Mouse (Mus musculus): ENCODE results near the gene Spic. TPM values are rescaled to one million over a fixed set of nuclear protein-coding genes. Genes with fewer than 3 reads are reported as not detected.
"Not testable (repeated sequence)": the region's sequence is repeated elsewhere in the genome, so short reads cannot be mapped to it uniquely, and the experiment has no call there.

Gene Spic
- polyA plus RNA-seq, 1 experiment from 2014 or later: 0.20 TPM

DNA sequence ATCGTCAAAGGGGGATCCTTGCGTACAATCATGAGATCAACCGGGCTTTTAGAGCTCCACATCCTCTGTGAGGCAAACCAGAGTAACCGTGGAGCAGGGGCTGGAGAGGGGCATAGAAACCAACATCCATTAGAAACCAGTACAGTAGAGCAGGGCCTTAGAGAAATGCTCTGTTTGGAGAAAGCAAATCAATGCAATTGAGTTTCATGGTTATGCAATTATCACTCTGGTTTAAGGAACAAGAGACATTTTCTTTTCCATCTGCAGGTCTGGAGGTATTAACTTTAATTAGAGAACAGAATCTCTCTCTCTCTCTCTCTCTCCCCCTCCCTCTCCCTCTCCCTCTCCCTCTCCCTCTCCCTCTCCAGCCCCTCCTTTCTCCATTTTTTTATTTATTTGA is 29.9 kb upstream of the Spic start:
- no peaks in the 10 kb centered on the region for H3K27me3 ChIP-seq
- no peak overlapping the region for H3K4me3 ChIP-seq (replicated peaks)
- ATAC-seq (ENCODE audit: insufficient number of reproducible peaks, low FRiP score, low TSS enrichment, low read depth): no peak
- no peaks in the 10 kb centered on the region for H3K4me1 ChIP-seq
- 78% methylated on average over 4 of the region's 4 CpGs for WGBS
- H3K9ac ChIP-seq: no peak overlapping the region
- H3K4me2 ChIP-seq (replicated peaks): no peak overlapping the region
- H3K27ac ChIP-seq (replicated peaks): no peak overlapping the region
- H3K36me3 ChIP-seq: no peaks in the 10 kb centered on the region
- H3K9me3 ChIP-seq (replicated peaks): no peaks in the 10 kb centered on the region

DNA sequence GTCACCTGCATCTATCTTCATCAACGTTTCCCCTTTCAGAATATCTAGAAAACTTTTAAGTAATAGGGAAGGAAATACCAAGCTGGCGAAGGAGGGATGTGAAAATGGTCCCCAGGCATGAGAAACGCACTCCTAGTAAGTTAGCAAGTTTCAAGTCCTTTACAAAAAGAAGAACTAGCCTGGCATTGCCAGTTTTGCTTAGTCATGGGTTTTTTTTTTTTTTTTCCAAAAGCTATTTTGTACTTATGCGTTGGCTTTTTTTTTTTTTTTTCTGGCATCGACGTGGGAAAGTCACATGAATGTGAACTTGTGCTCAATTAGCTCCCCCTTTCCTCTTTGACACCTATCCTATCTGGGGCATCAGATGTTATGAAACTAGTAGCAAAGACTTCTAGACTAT is 27.5 kb upstream of the Spic start:
- no peaks in the 10 kb centered on the region for H3K36me3 ChIP-seq
- no peak overlapping the region for H3K27ac ChIP-seq (replicated peaks)
- no peaks in the 10 kb centered on the region for H3K4me1 ChIP-seq
- H3K27me3 ChIP-seq: no peaks in the 10 kb centered on the region
- WGBS: 74% methylated on average over 6 of the region's 6 CpGs
- no peak overlapping the region for H3K4me2 ChIP-seq (replicated peaks)
- no peak for ATAC-seq (ENCODE audit: insufficient number of reproducible peaks, low FRiP score, low TSS enrichment, low read depth)
- H3K9ac ChIP-seq: no peak overlapping the region
- no peaks in the 10 kb centered on the region for H3K9me3 ChIP-seq (replicated peaks)
- no peak overlapping the region for H3K4me3 ChIP-seq (replicated peaks)

- Histone ChIP-seq H3K9me3 (replicated peaks) (no peaks in the 10 kb centered on the region), H3K27me3 (no peaks in the 10 kb centered on the region), H3K4me3 (replicated peaks) (no peak overlapping the region), H3K4me1 (no peaks in the 10 kb centered on the region), H3K36me3 (no peaks in the 10 kb centered on the region), H3K4me2 (replicated peaks) (no peak overlapping the region), H3K27ac (replicated peaks) (no peak overlapping the region), H3K9ac (no peak overlapping the region)
- 63% methylated on average over 10 of the region's 10 CpGs for WGBS
- ATAC-seq (ENCODE audit: insufficient number of reproducible peaks, low FRiP score, low TSS enrichment, low read depth): no peak
Measured at GRCm38 (mm10) chr10:88708671-88709523, 24.1 kb upstream of the Spic start.

GRCm38 (mm10) chr10:88700938-88701337 is 16.1 kb upstream of the Spic start:
- 75% methylated on average over 6 of the region's 6 CpGs for WGBS
- H3K9me3 ChIP-seq (replicated peaks): no peaks in the 10 kb centered on the region
- ATAC-seq (ENCODE audit: insufficient number of reproducible peaks, low FRiP score, low TSS enrichment, low read depth): no peak
- no peak overlapping the region for H3K4me3 ChIP-seq (replicated peaks)
- no peak overlapping the region for H3K27ac ChIP-seq (replicated peaks)
- no peaks in the 10 kb centered on the region for H3K36me3 ChIP-seq
- H3K4me2 ChIP-seq (replicated peaks): no peak overlapping the region
- no peaks in the 10 kb centered on the region for H3K27me3 ChIP-seq
- H3K9ac ChIP-seq: no peak overlapping the region
- no peaks in the 10 kb centered on the region for H3K4me1 ChIP-seq

- H3K4me3 ChIP-seq (replicated peaks): no peak overlapping the region
- no peak overlapping the region for H3K9ac ChIP-seq
- no peaks in the 10 kb centered on the region for H3K27me3 ChIP-seq
- H3K36me3 ChIP-seq: no peaks in the 10 kb centered on the region
- H3K4me2 ChIP-seq (replicated peaks): no peak overlapping the region
- H3K4me1 ChIP-seq: no peaks in the 10 kb centered on the region
- H3K9me3 ChIP-seq (replicated peaks): no peaks in the 10 kb centered on the region
- 79% methylated on average over 4 of the region's 4 CpGs for WGBS
- H3K27ac ChIP-seq (replicated peaks): no peak overlapping the region
- ATAC-seq (ENCODE audit: insufficient number of reproducible peaks, low FRiP score, low TSS enrichment, low read depth): no peak
Measured at GRCm38 (mm10) chr10:88682904-88683563, 1.8 kb downstream of the Spic start.

DNA sequence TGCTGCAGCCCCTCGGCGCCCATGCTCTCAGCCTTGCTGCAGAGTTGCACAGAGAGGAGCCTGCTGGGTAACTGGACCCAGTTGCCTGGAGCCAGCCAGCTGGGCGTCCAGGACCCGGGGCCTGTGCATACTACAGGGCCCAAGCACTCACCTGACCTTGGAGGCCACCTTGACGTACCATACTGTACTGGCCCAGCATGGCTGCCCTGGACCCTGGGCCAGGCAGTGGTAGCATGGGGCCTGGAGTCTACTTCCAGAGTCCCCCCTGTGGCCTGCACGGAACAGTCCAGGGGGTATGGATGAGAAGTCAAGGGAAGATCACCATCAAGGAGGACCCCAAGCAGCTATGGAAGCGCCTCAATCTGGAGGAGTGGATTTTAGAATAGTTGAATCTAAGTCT is 12.0 kb downstream of the Spic start:
- ATAC-seq (ENCODE audit: insufficient number of reproducible peaks, low FRiP score, low TSS enrichment, low read depth): no peak
- 83% methylated on average over 7 of the region's 7 CpGs for WGBS

DNA sequence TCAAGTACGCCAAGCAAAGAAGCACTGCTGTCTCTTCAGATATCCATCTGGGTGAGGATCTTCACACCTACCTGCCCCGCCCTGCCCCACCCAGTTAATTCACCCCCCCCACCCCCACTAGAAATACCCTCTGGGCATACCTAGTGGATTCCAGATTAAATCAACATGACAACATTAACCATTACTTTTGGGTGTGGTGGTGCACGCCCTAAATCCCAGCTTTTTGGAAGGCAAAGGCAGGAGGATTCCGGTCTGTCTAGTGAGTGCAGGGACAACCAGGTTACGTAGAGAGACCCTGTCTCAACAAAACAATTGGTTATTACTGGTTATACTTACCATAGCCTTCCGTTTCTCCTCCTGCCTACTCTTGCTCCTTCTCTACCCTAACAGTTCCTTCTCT is 12.7 kb downstream of the Spic start:
- H3K9me3 ChIP-seq (replicated peaks): no peaks in the 10 kb centered on the region
- no peak overlapping the region for H3K4me3 ChIP-seq (replicated peaks)
- no peak for ATAC-seq (ENCODE audit: insufficient number of reproducible peaks, low FRiP score, low TSS enrichment, low read depth)
- H3K4me2 ChIP-seq (replicated peaks): no peak overlapping the region
- no peaks in the 10 kb centered on the region for H3K36me3 ChIP-seq
- H3K9ac ChIP-seq: no peak overlapping the region
- H3K27me3 ChIP-seq: no peaks in the 10 kb centered on the region
- H3K4me1 ChIP-seq: no peaks in the 10 kb centered on the region
- H3K27ac ChIP-seq (replicated peaks): no peak overlapping the region
- 81% methylated on average over 6 of the region's 6 CpGs for WGBS

More for the DNA sequence above, 12.0 kb downstream of the Spic start:
- H3K4me3 ChIP-seq (replicated peaks): no peak overlapping the region
- no peak overlapping the region for H3K9ac ChIP-seq
- no peaks in the 10 kb centered on the region for H3K4me1 ChIP-seq
- H3K36me3 ChIP-seq: no peaks in the 10 kb centered on the region
- H3K9me3 ChIP-seq (replicated peaks): no peaks in the 10 kb centered on the region
- H3K27ac ChIP-seq (replicated peaks): no peak overlapping the region
- no peak overlapping the region for H3K4me2 ChIP-seq (replicated peaks)
- H3K27me3 ChIP-seq: no peaks in the 10 kb centered on the region

DNA sequence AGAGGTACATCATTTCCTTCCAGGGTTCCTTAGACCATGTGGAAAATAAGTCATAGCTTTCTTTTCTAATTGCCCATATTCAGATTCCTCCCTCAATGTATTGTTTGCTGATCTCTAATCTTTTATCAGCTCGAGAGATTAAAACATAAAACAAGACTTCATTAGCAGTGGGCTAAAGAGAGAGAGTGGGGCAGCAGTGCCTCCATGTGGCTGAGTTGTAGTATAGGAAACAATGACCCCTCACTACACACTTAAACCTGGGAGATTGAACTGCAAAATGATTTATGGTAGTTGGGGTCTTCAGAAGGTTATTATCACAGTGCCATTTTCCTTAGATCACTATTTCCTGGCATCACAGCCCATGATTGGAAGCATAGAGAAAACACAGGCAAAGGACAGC is 15.1 kb downstream of the Spic start:
- H3K4me2 ChIP-seq (replicated peaks): no peak overlapping the region
- no peak overlapping the region for H3K9ac ChIP-seq
- no peak for ATAC-seq (ENCODE audit: insufficient number of reproducible peaks, low FRiP score, low TSS enrichment, low read depth)
- no peaks in the 10 kb centered on the region for H3K27me3 ChIP-seq
- no peaks in the 10 kb centered on the region for H3K36me3 ChIP-seq
- no peak overlapping the region for H3K4me3 ChIP-seq (replicated peaks)
- H3K9me3 ChIP-seq (replicated peaks): no peaks in the 10 kb centered on the region
- 16% methylated on average over 1 of the region's 1 CpGs for WGBS
- no peaks in the 10 kb centered on the region for H3K4me1 ChIP-seq
- no peak overlapping the region for H3K27ac ChIP-seq (replicated peaks)

DNA sequence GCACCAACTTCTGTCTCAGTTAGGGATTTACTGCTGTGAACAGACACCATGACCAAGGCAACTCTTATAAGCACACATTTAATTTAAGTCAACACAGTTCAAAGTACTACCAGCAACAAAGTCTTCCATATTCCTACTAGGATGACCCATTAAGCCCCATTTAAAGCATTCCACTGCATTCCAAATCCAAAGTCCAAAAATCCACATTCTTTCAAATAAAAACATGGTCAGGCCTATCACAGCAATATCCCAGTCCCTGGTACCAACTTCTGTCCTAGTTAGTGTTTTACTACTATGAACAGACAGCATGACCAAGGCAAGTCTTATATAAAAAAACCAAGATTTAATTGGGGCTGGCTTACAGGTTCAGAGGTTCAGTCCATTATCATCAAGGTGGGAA is 21.0 kb downstream of the Spic start:
- H3K4me2 ChIP-seq (replicated peaks); ATAC-seq (ENCODE audit: insufficient number of reproducible peaks, low FRiP score, low TSS enrichment, low read depth): not testable (repeated sequence)

GRCm38 (mm10) chr10:88658918-88659317 is 25.9 kb downstream of the Spic start:
- no peak overlapping the region for H3K4me2 ChIP-seq (replicated peaks)
- H3K4me1 ChIP-seq: no peaks in the 10 kb centered on the region
- H3K36me3 ChIP-seq: no peaks in the 10 kb centered on the region
- no peaks in the 10 kb centered on the region for H3K27me3 ChIP-seq
- no peaks in the 10 kb centered on the region for H3K9me3 ChIP-seq (replicated peaks)
- no peak overlapping the region for H3K27ac ChIP-seq (replicated peaks)
- no peak for ATAC-seq (ENCODE audit: insufficient number of reproducible peaks, low FRiP score, low TSS enrichment, low read depth)
- WGBS: 77% methylated on average over 4 of the region's 4 CpGs
- no peak overlapping the region for H3K4me3 ChIP-seq (replicated peaks)
- no peak overlapping the region for H3K9ac ChIP-seq

More for the DNA sequence above, 21.0 kb downstream of the Spic start:
- not testable (repeated sequence) for H3K36me3 ChIP-seq; H3K4me1 ChIP-seq; H3K27me3 ChIP-seq; H3K9me3 ChIP-seq (replicated peaks); H3K4me3 ChIP-seq (replicated peaks); H3K27ac ChIP-seq (replicated peaks); H3K9ac ChIP-seq

DNA sequence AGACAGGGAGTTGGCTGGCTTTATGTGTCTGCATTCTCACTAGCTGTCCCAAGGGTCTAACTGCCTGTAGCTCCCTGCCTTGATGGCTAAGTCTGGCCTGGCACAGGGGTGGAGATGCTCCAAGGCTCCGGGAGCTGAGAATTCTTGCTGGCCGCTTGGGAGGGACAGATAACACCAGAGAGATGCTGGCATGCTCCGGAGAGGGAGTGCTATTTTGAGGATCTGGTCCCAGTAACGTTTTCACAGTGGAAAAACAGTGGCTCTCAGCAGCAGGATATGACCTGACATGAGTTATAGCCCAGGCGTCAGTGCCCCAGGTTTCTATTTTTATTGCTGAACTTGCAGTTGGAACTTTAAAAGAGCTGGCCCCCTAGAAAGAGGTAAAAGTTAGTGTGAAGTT is 39.4 kb downstream of the Spic start:
- no peaks in the 10 kb centered on the region for H3K27me3 ChIP-seq
- H3K27ac ChIP-seq (replicated peaks): no peak overlapping the region
- no peak for ATAC-seq (ENCODE audit: insufficient number of reproducible peaks, low FRiP score, low TSS enrichment, low read depth)
- H3K4me2 ChIP-seq (replicated peaks): no peak overlapping the region
- H3K9me3 ChIP-seq (replicated peaks): no peaks in the 10 kb centered on the region
- no peaks in the 10 kb centered on the region for H3K4me1 ChIP-seq
- 66% methylated on average over 5 of the region's 5 CpGs for WGBS
- no peak overlapping the region for H3K9ac ChIP-seq
- H3K4me3 ChIP-seq (replicated peaks): no peak overlapping the region
- H3K36me3 ChIP-seq: no peaks in the 10 kb centered on the region

All from embryonic facial prominence, embryonic 15.5 days (tissue).